ENCODE assay signal across 9 mouse cellular contexts in the genomic region with DNA sequence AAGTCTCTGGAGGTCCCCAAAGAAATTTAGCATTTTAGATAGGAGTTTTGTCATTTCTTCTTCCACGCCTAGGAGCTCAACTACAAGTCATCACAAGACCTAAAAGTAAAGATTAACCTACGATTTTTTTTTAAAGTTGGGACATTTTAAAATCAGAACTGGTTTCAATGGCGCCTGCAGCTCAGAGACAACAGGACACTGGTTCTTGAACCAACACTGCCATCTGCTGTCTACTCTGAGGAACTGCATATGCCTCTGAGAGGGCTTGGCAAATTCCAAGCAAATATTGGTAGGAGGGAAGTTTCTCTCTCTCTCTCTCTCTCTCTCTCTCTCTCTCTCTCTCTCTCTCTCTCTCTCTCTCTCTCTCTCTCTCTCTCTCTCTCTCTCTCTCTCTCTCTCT. TPM values are rescaled to one million over a fixed set of nuclear protein-coding genes. Genes with fewer than 3 reads are reported as not detected.
A peak's percentile ranks its signal among the peaks of the same experiment; 100 is the strongest.
DNase-seq lines count a peak whose midpoint lies in the region; ATAC-seq lines count a peak whose summit lies in the region.
"Had no signal": no experiment of that assay in that cellular context is flagged by ENCODE, and none has a peak within 500 bp of the region (broad histone marks: within the 10 kb centered on the region; RNA-seq: fewer than 3 reads in every experiment).

No protein-coding gene starts in this region.

- H3K9ac ChIP-seq in embryonic facial prominence, embryonic 14.5 days (ENCODE audit: low read depth, low read length): peak overlapping the region; percentile 98
- no peak overlapping the region for H3K9ac ChIP-seq in stomach, embryonic 15.5 days

- H3K27ac ChIP-seq in embryonic facial prominence, embryonic 14.5 days (replicated peaks; ENCODE audit: low read depth, low read length): peak overlapping the region; percentile 99
- peak overlapping the region; percentile 74; the same call in 1 of the 2 replicates for H3K27ac ChIP-seq in stomach, embryonic 15.5 days

- no peaks in the 10 kb centered on the region for H3K9me3 ChIP-seq in embryonic facial prominence, embryonic 14.5 days (ENCODE audit: control insufficient read depth, low read length)
- no peaks in the 10 kb centered on the region for H3K9me3 ChIP-seq in megakaryocyte, embryonic 14.5 days
- no peaks in the 10 kb centered on the region for H3K9me3 ChIP-seq in stomach, embryonic 15.5 days

- ATAC-seq in embryonic facial prominence, embryonic 14.5 days (ENCODE audit: low read depth): no peak
- no peak for ATAC-seq in stomach, embryonic 15.5 days (ENCODE audit: insufficient read depth, low FRiP score, low read depth)

- WGBS in embryonic facial prominence, embryonic 14.5 days: 5% methylated on average over 3 of the region's 3 CpGs
- under 1% methylated on average over 3 of the region's 3 CpGs for WGBS in stomach, embryonic 15.5 days

- H3K4me2 ChIP-seq in embryonic facial prominence, embryonic 14.5 days (ENCODE audit: low read depth, low read length): peak overlapping the region; percentile 63
- peak overlapping the region; percentile 96 for H3K4me2 ChIP-seq in stomach, embryonic 15.5 days

- H3K4me3 ChIP-seq in embryonic facial prominence, embryonic 14.5 days (ENCODE audit: low read depth, low read length): peak overlapping the region; percentile 62
- H3K4me3 ChIP-seq in megakaryocyte, embryonic 14.5 days (replicated peaks): peak overlapping the region; percentile 88
- peak overlapping the region; percentile 59 for H3K4me3 ChIP-seq in stomach, embryonic 15.5 days (replicated peaks)
- H3K4me3 ChIP-seq: erythroblast, embryonic 14.5 days had no signal

- peaks cover 28% of the 10 kb centered on the region for H3K36me3 ChIP-seq in embryonic facial prominence, embryonic 14.5 days (ENCODE audit: control insufficient read depth, insufficient read depth, low read length)
- no peaks in the 10 kb centered on the region for H3K36me3 ChIP-seq in megakaryocyte, embryonic 14.5 days (replicated peaks; ENCODE audit: low read length)
- H3K36me3 ChIP-seq in stomach, embryonic 15.5 days: no peaks in the 10 kb centered on the region

- peaks cover 15% of the 10 kb centered on the region for H3K27me3 ChIP-seq in embryonic facial prominence, embryonic 14.5 days (replicated peaks; ENCODE audit: control insufficient read depth, insufficient read depth, low read length)
- H3K27me3 ChIP-seq in megakaryocyte, embryonic 14.5 days (replicated peaks): peaks cover 76% of the 10 kb centered on the region
- peaks cover 15% of the 10 kb centered on the region; the same call in 1 of the 2 replicates for H3K27me3 ChIP-seq in stomach, embryonic 15.5 days (replicated peaks)

- intact Hi-C loops in left cerebral cortex, postnatal 10 days (cut with DNase I): loop anchor here (5.0 to 10.0 kb wide), 5 partner anchors 512 to 1470 kb away; no protein-coding TSS in a partner anchor

- H3K4me1 ChIP-seq in embryonic facial prominence, embryonic 14.5 days (ENCODE audit: control insufficient read depth, insufficient read depth, low read length): 0 out of 2 replicates have a peak, but pooled peaks cover 4% of the 10 kb centered on the region
- peaks cover 41% of the 10 kb centered on the region for H3K4me1 ChIP-seq in megakaryocyte, embryonic 14.5 days
- peaks cover 19% of the 10 kb centered on the region for H3K4me1 ChIP-seq in stomach, embryonic 15.5 days

- peak; percentile 54 to 68 for DNase-seq in left cerebral cortex, postnatal 10 days (ENCODE audit: extremely low spot score in 1 of 2, low spot score in 2 of 2)
- DNase-seq in left cerebral cortex, adult 11 months (ENCODE audit: low spot score): no peak
- peak; percentile 49 to 69 for DNase-seq in adrenal gland, postnatal 36 days
- peak; percentile 86 for DNase-seq in embryonic facial prominence, embryonic 14.5 days (ENCODE audit: low spot score)
- DNase-seq in heart, postnatal 4 days: peak; percentile 71
- DNase-seq in layer of hippocampus, adult 8-10 months (ENCODE audit: low spot score in 2 of 2): peak; percentile 46 to 58

RNA-seq across cellular contexts. Expression of a gene that starts 4.9 kb away (rescaled TPM):
- 10 to 100 TPM; 73.0 to 73.6 TPM for total RNA-seq in left cerebral cortex, postnatal 10 days (2021)
- 10 to 100 TPM; 33.4 to 48.2 TPM for total RNA-seq in adrenal gland, postnatal 36 days (2021)
- polyA plus RNA-seq in embryonic facial prominence, embryonic 14.5 days (2014; fragmentation: Nextera tagmentation; extraction: Ambion mirVana): 81.3 and 100 TPM in 2 replicates
- total RNA-seq in heart, postnatal 4 days (2021): 10 to 100 TPM; 34.4 to 39.0 TPM
- 10 to 100 TPM; 35.8 to 45.2 (median 38.4) TPM for total RNA-seq in layer of hippocampus, adult 8-10 months (2022)
- polyA plus RNA-seq in megakaryocyte, embryonic 14.5 days (2012; ENCODE audit: insufficient read depth, low replicate concordance): not detected in 2 replicates
- polyA plus RNA-seq in stomach, embryonic 15.5 days (2015; fragmentation: Nextera tagmentation; extraction: Ambion mirVana): 29.2 and 34.8 TPM in 2 replicates
- polyA plus RNA-seq: erythroblast, embryonic 14.5 days had no signal
